Mouse (Mus musculus) heart, adult 2 months (tissue): ENCODE data around the gene Shmt1. TPM values are rescaled to one million over a fixed set of nuclear protein-coding genes. Genes with fewer than 3 reads are reported as not detected.
A peak's percentile ranks its signal among the peaks of the same experiment; 100 is the strongest.

Source experiments
- DNase-seq, 2 experiments: peaks; one replicate each; pipeline ENCODE4 v3.0.0; 2021
- H3K27ac ChIP-seq: fragments of 200-600 bp; 2 replicates; pipeline ENCODE4 v1.8.1; 2022
- H3K27me3 ChIP-seq: fragments of 200-500 bp; 2 replicates; pipeline ENCODE4 v1.6.1; 2012; ENCODE audit warnings: mild to moderate bottlenecking, low read length, inconsistent platforms, mixed read lengths; ENCODE audit not compliant: control insufficient read depth, insufficient read depth
- H3K36me3 ChIP-seq: fragments of 200-500 bp; 2 replicates; pipeline ENCODE4 v1.6.1; 2012; ENCODE audit warnings: low read length, inconsistent platforms; ENCODE audit not compliant: control insufficient read depth, insufficient read depth
- H3K4me1 ChIP-seq: fragments of 200-500 bp; 2 replicates; pipeline ENCODE4 v1.6.1; 2011; ENCODE audit warnings: low read length; ENCODE audit not compliant: control insufficient read depth, insufficient read depth
- H3K4me3 ChIP-seq: fragments of 200-600 bp; 2 replicates; pipeline ENCODE4 v1.8.1; 2022
- H3K79me2 ChIP-seq: fragments of 200-500 bp; replicated peaks from 2 replicates; pipeline ENCODE4 v1.6.1; 2012; ENCODE audit warnings: mild to moderate bottlenecking, inconsistent platforms, low read length, moderate library complexity, mixed read lengths; ENCODE audit not compliant: control insufficient read depth, insufficient read depth
- H3K9ac ChIP-seq: fragments of 200-500 bp; 2 replicates; pipeline ENCODE4 v1.6.1; 2012; ENCODE audit warnings: low read depth, mild to moderate bottlenecking, control low read depth, inconsistent platforms, low read length, mixed read lengths
- CTCF ChIP-seq: fragments of 200-600 bp; IDR thresholded peaks from 2 replicates; pipeline ENCODE4 v1.8.1; 2022; ENCODE audit warnings: antibody characterized with exemption, mild to moderate bottlenecking, moderate library complexity
- EP300 ChIP-seq: fragments of 200-500 bp; IDR thresholded peaks from 2 replicates; pipeline ENCODE4 v1.6.1; 2011; ENCODE audit warnings: low read depth, low read length, control low read depth; ENCODE audit not compliant: insufficient read depth
- POLR2A ChIP-seq: fragments of 200-500 bp; IDR thresholded peaks from 2 replicates; pipeline ENCODE4 v1.6.1; 2011; ENCODE audit warnings: mild to moderate bottlenecking, low read depth, low read length, control low read depth; ENCODE audit not compliant: insufficient read depth
- WGBS: fragments of 180-500 bp; shearing (Covaris S2); methylation state at CpG from one replicate; pipeline ENCODE4 v1.1.7; 2018; 5-methylcytosine and 5-hydroxymethylcytosine counted together
- intact Hi-C: fragments of 180-260 bp; cut with DNase I; formaldehyde crosslinking; loops from one replicate; pipeline ENCODE4 v1.15.1; 2025
- polyA plus RNA-seq: library from polyadenylated mRNA; depleted of rRNA; stranded (reverse); fragments of >200 nt; gene quantifications from 2 replicates; pipeline ENCODE4 v1.2.3, GENCODE M21; 2012
- total RNA-seq, 2 experiments: library from RNA; stranded (reverse); gene quantifications; 2 replicates each; pipeline ENCODE4 v1.2.3; 2021

Shmt1 gene
- total and polyA plus RNA-seq, 3 experiments: 7.4 to 10.5 (median 8.4) TPM

DNA sequence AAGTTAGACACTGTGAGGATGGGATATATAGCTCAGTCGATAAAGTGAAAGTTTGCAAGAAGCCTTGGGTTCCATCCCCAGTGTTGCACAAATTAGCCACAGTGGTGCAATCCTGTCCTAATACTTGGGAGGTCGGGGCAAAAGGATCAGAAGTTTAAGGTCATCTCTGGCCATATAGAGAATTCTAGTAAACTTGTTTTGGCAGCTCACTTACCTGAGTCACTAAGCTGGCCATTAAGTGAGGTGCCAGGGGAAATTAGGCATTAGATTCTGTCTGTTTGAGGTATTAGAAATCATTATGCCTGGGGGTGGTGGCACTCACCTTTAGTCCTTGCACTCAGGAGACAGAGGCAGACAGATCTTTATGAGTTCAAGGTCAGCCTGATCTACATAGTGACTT, 12.3 kb upstream of the Shmt1 start:
- no peak for DNase-seq
- Histone ChIP-seq H3K36me3 (no peaks in the 10 kb centered on the region), H3K27ac (no peak overlapping the region), H3K79me2 (no peaks in the 10 kb centered on the region), H3K27me3 (no peaks in the 10 kb centered on the region), H3K9ac (no peak overlapping the region), H3K4me1 (no peaks in the 10 kb centered on the region), H3K4me3 (no peak overlapping the region)
- WGBS: 70% methylated on average over 2 of the region's 2 CpGs
- no peak for TF ChIP-seq POLR2A
- no peak for TF ChIP-seq EP300
- no peak for TF ChIP-seq CTCF
- intact Hi-C loops: no loop called here

DNA sequence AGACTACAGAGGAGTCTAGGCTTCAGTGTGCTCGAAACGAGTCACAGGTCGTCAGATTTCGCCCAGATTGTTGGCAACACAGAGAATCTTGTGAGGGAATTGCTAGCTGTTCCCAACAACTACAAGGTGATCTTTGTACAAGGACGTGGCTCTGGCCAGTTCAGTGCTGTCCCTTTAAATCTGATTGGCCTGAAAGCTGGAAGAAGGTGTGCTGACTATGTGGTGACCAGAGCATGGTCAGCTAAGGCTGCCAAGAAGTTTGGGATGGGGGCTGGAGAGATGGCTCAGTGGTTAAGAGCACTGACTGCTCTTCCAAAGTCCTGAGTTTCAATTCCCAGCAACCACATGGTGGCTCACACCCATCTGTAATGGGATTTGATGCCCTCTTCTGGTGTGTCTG, 4.9 kb upstream of the Shmt1 start:
- Histone ChIP-seq H3K9ac (no peak overlapping the region), H3K4me3 (no peak overlapping the region), H3K4me1 (no peaks in the 10 kb centered on the region), H3K27me3 (no peaks in the 10 kb centered on the region), H3K36me3 (no peaks in the 10 kb centered on the region), H3K27ac (no peak overlapping the region), H3K79me2 (no peaks in the 10 kb centered on the region)
- 64% methylated on average over 5 of the region's 5 CpGs for WGBS
- TF ChIP-seq POLR2A: no peak
- intact Hi-C loops: no loop called here
- DNase-seq: no peak

DNA sequence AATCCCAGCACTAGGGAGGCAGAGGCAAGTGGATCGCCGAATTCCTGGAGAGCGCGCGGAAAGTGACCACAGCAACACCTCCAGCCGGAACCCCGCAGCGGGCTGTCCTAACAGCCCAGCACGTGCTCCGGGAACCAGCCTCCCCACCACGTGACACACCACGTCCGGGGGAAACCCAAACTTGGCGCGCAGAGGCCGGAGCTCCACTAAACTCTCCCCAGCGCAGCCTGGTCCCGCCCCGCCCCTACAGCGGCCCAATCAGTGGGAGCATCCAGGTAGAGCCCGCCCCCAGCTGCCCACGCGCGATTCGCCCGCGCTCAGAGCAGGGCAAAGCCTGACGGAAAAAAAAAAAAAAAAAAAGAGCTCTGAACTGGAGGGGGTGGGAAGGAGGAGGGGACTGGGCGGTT, 461 bp downstream of the Shmt1 start:
- Histone ChIP-seq H3K79me2 (no peaks in the 10 kb centered on the region), H3K9ac (no peak overlapping the region), H3K4me3 (peak overlapping the region; percentile 47), H3K27ac (no peak overlapping the region), H3K36me3 (no peaks in the 10 kb centered on the region), H3K27me3 (no peaks in the 10 kb centered on the region), H3K4me1 (no peaks in the 10 kb centered on the region; the same call in 1 of the 2 replicates)
- TF ChIP-seq POLR2A (no peak), CTCF (no peak), EP300 (0 out of 2 replicates have a peak, but pooled peaks have one; percentile 43)
- under 1% methylated on average over 29 of the region's 29 CpGs for WGBS
- peak; percentile 92 to 95 for DNase-seq
- intact Hi-C loops: no loop called here

DNA sequence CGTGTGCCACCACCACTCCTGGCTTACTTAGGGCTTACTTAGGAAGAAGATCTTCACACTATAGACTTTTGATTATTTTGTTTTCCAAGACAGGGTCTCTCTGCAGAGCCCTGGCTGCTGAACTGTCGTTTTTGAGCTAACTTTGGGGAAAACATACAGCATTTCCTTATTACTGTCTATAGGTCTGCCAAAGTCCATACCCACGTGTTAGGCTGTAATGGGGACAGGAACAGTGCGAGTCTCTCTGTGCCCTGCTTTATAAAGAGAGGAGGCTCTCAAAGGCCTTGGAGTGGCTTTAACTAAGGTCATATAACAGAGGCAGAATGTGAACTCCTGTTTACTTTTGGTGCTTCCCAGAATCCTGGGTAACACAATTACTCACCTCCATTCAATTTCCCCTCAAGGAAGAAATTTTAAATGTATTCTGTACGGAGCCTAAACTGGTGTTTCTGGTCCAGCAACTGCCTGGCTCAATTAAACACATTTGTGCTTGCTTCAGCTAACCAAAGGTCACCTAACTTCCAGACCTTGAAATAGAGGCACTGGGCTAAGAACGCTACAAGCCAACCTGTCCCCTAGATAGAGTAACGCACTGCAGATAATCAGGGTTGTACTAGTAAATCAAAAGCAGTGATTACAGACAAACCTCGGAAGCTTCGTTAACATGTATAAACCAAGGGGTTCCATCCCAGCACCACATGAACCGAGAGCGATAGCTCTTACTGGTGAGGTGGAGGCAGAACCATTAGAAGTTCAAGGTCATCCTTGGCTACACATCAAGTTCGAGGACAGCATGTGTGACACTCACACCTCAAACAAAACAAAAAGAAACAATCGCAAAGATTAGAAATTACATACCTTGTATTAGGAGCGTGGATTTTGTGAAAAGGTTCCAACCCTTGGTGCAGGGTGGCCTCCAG, 1.2 kb downstream of the Shmt1 start:
- H3K4me1 ChIP-seq: no peaks in the 10 kb centered on the region; the same call in 1 of the 2 replicates
- WGBS: 45% methylated on average over 14 of the region's 14 CpGs
- DNase-seq: no peak
- no peaks in the 10 kb centered on the region for H3K27me3 ChIP-seq
- H3K36me3 ChIP-seq: no peaks in the 10 kb centered on the region
- H3K4me3 ChIP-seq: peak overlapping the region; percentile 47
- intact Hi-C loops: no loop called here
- no peak overlapping the region for H3K27ac ChIP-seq
- H3K79me2 ChIP-seq: no peaks in the 10 kb centered on the region
- TF ChIP-seq POLR2A: no peak
- TF ChIP-seq EP300: no peak
- no peak for TF ChIP-seq CTCF
- no peak overlapping the region for H3K9ac ChIP-seq

DNA sequence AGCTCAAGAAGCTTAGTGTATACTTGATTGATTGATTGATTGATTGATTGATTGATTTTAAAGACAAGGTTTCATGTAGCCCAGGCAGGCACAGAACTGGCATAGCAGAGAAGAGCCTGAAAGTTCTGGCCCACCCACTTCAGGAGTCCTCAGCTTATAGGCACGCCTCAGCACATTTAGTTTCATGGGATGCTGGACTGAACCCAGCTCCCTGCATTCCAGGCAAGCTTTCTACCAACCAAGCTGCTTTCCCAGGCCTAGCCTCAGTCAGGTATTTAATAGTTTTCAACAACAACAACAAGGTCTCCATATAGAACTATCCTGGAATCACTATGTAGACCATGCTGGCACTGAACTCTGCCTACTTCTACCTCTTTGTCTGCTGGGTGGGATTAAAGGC, 2.0 kb downstream of the Shmt1 start:
- Histone ChIP-seq H3K27me3 (no peaks in the 10 kb centered on the region), H3K27ac (no peak overlapping the region), H3K4me3 (no peak overlapping the region), H3K9ac (no peak overlapping the region), H3K4me1 (no peaks in the 10 kb centered on the region; the same call in 1 of the 2 replicates), H3K79me2 (no peaks in the 10 kb centered on the region), H3K36me3 (no peaks in the 10 kb centered on the region)
- DNase-seq: no peak
- TF ChIP-seq CTCF (no peak), EP300 (no peak), POLR2A (no peak)
- intact Hi-C loops: no loop called here
- 81% methylated on average over 1 of the region's 1 CpGs for WGBS

DNA sequence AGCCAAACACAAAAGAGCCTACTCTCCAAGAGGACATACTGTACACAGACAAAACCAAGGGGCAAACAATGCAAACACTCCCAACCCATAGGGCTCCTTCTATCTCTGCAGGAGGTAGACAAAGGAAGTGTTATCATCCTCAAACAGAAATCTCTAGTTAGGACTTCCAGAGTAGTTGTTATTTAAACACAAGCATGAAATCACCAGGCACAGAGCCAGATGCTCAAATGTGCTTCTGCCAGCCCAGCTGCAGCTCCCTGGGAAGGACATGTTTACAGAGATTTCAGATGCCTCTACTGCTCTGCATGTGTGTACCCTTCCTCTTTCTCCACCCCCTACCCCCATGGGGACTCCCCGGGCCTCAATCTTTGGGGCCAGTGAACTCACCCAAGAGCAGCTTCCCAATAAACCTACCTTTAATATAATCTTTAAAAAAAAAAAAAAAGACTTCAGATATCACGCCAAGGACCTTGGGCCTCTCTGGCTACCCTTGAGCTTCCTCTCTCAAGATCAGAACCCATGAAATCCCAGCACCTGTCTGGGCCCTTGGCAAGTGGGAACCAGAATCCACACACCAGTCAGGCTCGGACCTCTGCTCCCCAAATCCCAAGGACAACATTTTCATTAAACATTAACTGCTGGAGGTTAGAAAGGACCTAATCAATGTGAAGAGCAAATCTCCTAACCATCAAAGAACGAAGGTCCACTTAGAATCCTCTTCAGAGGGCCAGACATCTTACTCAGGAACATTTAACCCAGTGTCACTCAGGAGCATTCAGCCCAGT, 3.0 kb downstream of the Shmt1 start:
- Histone ChIP-seq H3K27me3 (no peaks in the 10 kb centered on the region), H3K27ac (no peak overlapping the region), H3K4me1 (no peaks in the 10 kb centered on the region; the same call in 1 of the 2 replicates), H3K79me2 (no peaks in the 10 kb centered on the region), H3K36me3 (no peaks in the 10 kb centered on the region), H3K9ac (no peak overlapping the region), H3K4me3 (no peak overlapping the region)
- intact Hi-C loops: no loop called here
- 55% methylated on average over 4 of the region's 4 CpGs for WGBS
- no peak for TF ChIP-seq EP300
- no peak for TF ChIP-seq POLR2A
- no peak for TF ChIP-seq CTCF
- peak; percentile 34 to 47 for DNase-seq
